Mouse (Mus musculus) spleen, adult 2 months (tissue): ENCODE measurements around the gene Gna12.

Experiments
- CTCF ChIP-seq: fragments of 200-500 bp; IDR thresholded peaks from 2 replicates; pipeline ENCODE4 v1.5.1; 2011; ENCODE audit warnings: mild to moderate bottlenecking, inconsistent platforms; ENCODE audit not compliant: insufficient read depth, insufficient read length, insufficient replicate concordance; ENCODE audit errors: extremely low read depth
- POLR2A ChIP-seq: fragments of 200-500 bp; IDR thresholded peaks from 2 replicates; pipeline ENCODE4 v1.6.1; 2011; ENCODE audit warnings: low read depth, low read length, inconsistent platforms

DNA sequence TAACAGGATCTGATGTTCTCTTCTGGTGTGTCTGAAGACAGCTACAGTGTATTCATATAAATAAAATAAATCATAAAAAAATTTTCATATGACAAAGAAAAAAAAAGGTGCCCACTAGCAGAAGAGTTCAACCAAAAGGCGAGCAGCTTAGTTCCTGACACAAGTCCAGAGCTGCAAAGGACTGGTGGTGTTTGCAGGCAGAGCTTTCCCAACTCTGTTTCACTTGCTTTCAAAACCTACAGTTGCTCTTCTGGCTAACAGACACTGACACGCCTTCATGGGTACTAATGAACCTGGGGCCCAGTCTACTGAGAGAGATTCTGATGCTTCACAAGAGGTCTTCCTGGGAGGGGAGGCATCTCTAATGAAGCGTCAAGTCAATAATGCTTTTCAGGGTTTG lies 34.2 kb downstream of the Gna12 start:
- TF ChIP-seq CTCF: no peak
- TF ChIP-seq POLR2A: no peak
